Mouse (Mus musculus) heart, postnatal 36 days (tissue): ENCODE data around the gene Mtr. TPM values are rescaled to one million over a fixed set of nuclear protein-coding genes. Genes with fewer than 3 reads are reported as not detected.

Experiments used
- DNase-seq, 2 experiments: peaks; one replicate each; pipeline ENCODE4 v3.0.0; 2021 to 2022
- intact Hi-C: fragments of 180-260 bp; cut with DNase I; formaldehyde crosslinking; loops from one replicate; pipeline ENCODE4 v1.15.1; 2025
- total RNA-seq, 2 experiments: library from RNA; stranded (reverse); gene quantifications; 2 replicates each; pipeline ENCODE4 v1.2.3; 2021

The Mtr gene
- 100 to 1,000 TPM in 1 of 2 experiments, 10 to 100 TPM in 1; 59.9 to 102 TPM for total RNA-seq

DNA sequence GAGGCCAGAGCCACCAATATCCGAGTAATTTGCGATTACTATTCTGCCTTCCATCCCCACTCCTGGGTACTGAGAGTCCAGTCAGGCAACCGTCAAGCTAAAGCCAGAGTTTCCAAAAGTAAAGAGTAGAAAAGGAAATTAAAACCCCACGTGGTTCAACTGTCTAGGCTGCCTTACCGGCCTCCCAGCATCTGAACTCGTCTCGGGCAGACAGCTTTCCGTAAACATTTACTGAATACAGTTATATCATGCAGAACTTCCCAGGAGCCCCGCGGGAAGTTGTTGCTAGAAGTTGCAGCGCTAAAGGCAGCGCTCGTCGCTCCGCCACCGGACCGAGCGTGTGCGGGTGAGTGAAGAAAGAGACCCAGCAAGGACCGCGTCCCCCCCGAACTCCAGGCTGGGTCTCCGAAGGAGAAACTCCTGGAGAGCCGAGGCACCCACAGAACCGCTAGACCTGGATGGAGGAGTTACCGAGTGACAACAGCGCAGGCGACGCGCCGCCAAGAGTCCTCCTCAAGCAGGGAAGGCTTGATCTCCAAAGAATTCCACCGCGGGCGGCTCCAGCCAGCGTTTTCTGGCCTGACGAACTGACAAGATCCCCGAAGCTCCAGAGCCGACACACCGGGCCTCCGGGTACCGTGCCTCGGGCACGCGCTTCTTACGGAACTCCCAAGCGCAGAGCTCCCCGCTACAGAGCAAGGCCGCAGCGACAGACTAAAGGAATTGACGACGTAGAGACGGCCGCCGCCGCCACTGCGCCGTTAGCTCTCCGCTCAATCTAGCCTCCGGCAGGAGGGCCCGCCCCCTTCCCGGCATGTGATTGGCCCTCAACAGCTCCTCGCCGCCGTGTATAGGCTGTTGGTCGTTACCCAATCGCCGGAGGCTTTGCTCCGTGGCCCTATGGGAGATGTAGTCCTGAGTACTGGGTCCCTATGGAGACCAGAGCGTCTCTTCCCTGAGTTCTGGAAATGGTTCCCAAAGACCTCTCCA lies at the start of gene Mtr:
Mtr (minus strand) TSS at position 723 of the 990 bp plus-strand sequence.
- intact Hi-C loops, result loop anchor here (5.0 kb wide), 2 partner anchors 135 to 310 kb away; partner anchors contain the start of gene Ero1lb
- DNase-seq, result peak; percentile 91

DNA sequence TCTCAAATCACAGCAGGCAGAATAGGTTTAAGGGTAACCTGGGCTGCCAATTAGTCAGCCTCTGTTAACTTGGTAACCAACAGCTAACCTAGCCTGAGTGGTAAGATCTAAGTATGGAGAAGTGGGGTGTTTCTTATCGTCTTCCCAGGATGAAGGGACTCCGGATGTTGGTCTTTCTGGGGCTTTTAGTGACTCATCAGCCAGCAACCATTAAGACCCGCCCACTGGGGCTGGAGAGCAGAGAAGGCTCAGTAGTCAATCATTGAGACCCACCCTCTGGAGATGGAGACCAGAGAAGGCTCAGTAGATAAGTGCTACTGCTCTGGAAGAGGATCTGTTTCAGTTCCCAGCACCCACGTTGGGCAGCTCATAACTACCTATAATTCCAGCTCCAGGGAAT lies 49.4 kb upstream of the Mtr start:
- intact Hi-C loops, result no loop called here
- DNase-seq, result no peak

DNA sequence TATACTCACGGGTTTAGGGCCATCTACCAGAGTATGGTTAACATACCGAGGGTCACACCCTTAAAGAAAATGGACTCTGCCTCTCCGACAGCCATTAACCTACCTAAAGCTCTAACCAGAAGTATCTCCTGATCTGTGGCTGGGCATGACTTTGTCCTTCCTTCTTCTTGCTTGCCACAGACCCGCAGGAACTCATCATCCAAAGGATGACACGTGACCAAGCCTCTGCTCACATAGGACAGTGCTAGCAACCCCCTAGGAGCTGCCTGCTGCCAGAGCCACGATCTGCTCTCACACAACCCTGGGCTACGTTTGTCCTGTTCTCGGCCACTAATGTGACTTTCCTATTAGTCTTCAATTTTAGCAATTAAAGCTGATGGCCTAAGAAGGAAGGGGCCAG lies 47.6 kb upstream of the Mtr start:
- DNase-seq, result no peak
- intact Hi-C loops, result no loop called here

DNA sequence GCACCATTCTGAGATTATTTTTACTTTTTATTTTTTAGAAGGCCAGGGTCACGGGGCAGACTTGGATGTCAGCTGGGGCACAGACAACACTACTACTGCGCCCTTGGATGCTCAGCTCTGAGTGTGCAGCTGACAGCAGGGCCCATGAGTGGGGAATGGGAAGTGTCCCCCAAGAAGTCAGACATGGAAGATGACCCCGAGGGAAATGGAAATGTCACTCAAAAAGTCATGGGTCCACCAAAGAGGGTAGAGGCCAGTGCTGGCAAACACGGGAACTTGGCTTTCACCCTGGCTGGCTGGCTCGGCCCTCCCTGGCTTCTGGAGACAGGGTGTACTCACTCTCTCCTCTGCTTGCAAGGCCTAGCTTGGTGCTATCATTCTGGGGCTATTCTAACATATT lies 47.1 kb upstream of the Mtr start:
- intact Hi-C loops, result no loop called here
- no peak for DNase-seq

DNA sequence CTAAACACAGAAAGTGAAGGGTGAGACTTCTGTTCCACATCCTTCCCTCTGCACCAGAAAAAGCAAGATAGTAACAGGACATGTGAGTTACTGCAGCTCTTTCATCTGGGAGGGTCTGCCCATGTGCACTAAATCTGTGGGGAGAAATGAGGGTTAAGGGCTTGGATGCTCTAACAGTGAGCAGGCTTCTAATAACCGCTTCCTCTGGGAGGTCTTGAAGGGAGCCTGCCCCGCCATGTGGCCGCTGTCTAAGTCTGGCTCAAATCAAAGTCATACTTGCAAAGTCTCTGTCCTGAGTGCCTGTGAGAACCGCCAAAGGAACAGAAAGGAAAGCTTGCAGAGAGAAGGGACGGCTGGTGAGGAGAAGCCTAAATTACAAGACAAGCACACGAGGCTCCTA lies 39.9 kb upstream of the Mtr start:
- intact Hi-C loops, result loop anchor here (2.0 kb wide), 1 partner anchor 89 kb away; no protein-coding TSS in a partner anchor

DNA sequence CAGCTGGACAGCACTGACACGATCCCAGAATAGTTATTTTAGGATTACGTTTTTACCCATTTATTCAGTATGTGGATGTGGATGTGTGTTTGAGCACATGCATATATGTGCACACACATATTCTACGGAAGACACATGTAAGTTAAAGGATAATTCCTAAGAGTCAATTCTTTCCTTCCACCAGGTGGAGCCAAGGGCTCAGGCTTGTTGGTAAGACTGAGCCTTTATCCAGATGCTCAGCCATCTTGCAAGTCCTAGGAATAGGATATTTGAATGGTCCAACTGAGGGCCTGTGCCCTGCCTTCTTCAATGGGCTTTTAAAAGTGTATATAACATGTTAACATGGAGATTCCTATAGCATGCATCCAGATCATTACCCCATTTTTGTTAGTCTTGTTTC lies 38.8 kb upstream of the Mtr start:
- no peak for DNase-seq
- intact Hi-C loops, result loop anchor here (2.0 kb wide), 1 partner anchor 90 kb away; no protein-coding TSS in a partner anchor

More for the DNA sequence above, 39.9 kb upstream of the Mtr start:
- DNase-seq, result no peak

DNA sequence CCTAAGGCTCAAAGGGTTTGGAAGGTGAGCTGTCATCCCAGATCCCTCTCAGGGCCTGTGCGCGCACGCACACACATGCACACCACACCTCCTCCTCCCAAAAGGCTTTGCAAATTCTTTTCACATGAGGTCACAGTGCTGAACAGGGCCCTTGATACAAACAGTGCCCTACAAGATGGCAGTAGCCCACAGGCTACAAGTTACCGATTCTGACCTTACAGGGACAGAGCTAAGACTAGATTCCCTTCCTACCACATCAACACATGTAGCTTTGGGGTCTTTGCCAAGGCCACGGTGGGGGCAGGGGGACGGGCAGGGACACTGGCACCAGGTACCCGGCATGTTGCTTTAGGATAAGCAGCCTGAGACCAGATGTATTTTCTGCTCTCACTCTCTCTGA lies 35.9 kb upstream of the Mtr start:
- intact Hi-C loops, result no loop called here
- peak in 1 of 2 experiments; percentile 40 for DNase-seq

DNA sequence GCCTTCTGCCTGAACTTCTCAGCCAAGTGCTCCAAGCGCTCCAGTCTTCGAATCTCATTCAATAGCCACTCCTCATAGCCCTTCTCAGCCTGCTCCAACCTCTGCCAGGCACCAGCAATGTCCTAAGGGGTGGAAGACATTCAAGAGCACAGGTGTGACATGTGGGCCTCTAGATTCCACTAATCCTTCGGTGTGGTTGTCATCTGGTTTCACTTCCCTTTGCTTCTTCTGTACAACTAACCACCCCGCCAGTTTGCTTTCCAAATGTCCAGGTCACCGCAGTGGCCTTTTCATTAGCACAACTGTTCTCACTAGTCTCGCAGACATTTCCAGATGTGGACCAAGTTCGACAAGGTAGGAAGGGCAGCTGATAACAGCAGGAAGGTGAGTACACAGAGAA lies 32.8 kb upstream of the Mtr start:
- DNase-seq, result no peak
- intact Hi-C loops, result no loop called here

DNA sequence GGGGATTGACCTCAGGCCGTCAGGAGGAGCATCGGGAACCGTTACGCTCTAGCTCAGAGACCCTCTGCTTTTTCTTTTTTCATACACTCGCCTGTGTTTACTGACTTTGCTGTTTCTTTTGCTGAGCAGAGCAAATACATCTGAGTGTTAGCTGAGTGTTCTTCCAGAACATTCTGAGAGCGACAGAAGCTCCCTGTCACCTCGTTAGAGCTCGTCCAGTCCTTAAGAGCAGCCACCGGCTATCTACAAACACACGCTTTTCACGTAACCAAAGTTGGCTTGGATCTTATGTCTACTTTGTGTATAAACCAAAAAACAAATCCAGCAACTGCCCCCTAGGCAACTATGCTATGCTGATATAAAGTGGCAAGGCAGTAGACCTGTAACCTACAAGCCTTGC lies 26.6 kb upstream of the Mtr start:
- intact Hi-C loops, result no loop called here

DNA sequence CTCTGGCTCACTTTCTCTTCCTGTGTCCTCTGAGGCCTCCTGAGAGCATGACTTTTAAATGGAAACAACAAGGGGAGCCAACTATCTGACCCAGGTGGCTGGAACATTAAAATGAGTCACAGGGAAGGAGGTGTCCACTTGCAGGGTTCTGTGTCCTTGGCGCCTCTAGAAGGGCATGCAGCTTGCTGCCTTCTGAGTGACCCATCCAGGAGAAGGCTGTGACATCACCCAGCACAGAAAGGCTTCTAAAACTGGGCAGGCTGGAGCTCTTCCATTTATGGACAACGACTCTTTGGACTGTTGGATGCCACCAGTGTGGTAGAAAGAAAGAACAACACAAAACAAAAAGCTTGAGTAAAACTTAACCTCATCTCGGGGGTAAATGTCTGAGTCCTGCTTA lies 25.9 kb upstream of the Mtr start:
- intact Hi-C loops, result no loop called here
- DNase-seq, result peak; percentile 32 to 33

More for the DNA sequence above, 26.6 kb upstream of the Mtr start:
- DNase-seq, result no peak

DNA sequence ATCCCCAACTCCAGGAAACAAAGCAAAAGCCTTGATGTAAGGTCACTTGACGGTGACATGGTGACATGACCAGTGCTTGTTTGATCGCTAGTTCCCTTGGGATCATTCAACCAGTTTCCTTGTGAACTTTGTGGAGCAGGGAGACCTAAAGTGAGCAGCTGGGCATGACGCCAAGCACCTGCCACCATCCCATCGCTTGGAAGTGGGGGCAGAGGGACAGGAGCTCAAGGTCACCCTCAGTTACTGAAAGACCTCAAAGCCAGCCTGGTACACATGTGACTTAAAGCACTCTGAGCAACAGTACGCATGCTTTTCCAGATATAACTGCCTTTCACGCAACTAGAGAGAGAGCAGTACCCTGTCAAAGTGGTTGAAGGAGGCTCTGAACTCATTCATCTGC lies 16.8 kb upstream of the Mtr start:
- intact Hi-C loops, result loop anchor here (5.0 kb wide), 1 partner anchor 108 kb away; no protein-coding TSS in a partner anchor

DNA sequence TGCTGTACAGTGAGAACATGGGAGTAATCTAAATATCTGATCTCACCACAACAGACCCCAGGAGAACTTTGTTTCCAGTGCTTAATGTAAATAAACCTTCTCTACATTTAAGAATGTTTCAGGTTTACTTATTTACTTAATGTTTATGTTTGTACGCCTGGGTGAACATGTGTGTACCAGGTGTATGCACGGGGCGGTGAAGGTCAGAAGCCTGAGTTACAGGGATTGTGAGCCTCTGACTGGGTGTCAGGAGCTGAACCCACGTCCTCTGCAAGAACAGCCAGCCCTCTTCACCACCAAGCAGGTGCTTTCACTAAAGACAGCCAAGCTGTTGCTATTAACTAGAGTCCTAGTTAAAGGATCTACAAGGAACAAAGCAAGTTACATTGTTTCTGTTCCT lies 16.3 kb upstream of the Mtr start:
- intact Hi-C loops, result no loop called here

More for the DNA sequence above, 16.8 kb upstream of the Mtr start:
- no peak for DNase-seq

DNA sequence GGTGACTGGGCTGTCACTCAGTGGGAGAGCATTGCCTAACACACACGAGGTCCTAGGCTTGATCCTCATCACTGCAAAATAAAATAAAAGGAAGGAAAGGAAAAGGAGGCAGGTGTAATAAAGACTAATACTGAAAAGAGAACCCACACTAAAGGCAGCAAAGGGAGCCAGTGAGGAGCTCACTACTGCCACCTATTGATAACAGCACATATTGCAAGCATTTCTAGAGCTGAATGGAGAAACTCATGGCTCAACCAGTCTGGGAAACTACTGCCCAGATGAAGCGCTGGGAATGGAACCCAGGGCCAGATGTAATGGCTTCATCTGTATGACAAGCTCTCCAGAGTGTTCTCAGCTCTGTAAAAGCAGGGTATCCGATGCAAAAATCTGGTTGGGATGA lies 15.0 kb upstream of the Mtr start:
- DNase-seq, result no peak
- intact Hi-C loops, result loop anchor here (2.0 kb wide), 1 partner anchor 62 kb away; no protein-coding TSS in a partner anchor

More for the DNA sequence above, 16.3 kb upstream of the Mtr start:
- no peak for DNase-seq

DNA sequence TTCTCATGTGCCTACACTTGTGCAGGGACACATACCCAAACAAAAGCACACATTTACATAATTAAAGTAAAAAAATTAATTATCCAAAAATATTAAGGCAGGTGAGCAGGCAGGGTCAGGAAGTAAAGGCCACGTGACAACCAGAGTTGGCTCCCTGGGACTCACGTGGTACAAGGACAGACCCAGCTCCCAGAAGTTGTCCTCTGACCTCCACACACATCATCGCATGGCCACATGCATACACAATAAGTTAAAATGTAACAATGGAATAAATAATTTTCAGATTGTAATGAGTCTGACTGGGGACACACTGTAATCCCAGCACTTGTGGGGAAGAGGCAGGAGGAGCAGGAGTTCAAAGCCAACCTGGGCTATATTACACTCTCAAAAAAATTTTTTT lies 10.1 kb upstream of the Mtr start:
- DNase-seq, result no peak
- intact Hi-C loops, result no loop called here

DNA sequence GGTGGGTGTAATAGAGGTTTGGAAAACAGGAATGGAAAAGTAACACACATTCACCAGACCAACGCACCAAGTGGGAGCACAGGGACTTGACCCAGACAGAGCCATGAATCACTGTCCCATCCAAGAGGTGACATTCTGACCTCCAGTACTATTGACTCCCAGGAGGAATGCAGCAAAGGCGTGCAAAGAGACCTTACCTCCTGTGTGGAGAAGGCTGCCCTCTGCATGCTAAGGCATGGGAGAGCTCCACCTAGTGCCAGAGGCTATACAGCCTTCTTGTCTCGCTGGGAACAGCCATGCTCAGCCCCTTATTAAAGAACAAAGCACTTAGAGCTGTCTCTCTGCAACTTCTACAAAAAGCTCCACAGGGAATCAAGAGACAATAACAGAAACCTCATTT lies 9.2 kb upstream of the Mtr start:
- intact Hi-C loops, result no loop called here
- no peak for DNase-seq

DNA sequence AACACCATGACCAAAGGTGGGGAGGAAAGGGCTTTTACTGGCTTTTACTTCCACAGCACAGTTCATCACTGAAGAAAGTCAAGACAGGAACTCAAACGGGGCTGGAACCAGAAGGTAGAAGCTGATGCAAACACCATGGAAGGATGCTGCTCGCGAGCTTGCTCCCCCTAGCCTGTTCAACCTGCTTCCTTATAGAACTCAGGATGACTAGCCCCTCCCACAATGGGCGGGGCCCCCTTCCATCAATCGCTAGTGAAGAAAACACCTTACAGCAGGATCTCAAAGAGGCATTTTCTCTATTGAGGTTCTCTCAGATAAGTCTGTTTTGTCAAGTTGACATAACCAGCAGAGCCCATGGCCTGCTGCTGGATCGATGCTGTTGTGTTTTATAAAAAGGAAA lies 6.1 kb upstream of the Mtr start:
- DNase-seq, result no peak

DNA sequence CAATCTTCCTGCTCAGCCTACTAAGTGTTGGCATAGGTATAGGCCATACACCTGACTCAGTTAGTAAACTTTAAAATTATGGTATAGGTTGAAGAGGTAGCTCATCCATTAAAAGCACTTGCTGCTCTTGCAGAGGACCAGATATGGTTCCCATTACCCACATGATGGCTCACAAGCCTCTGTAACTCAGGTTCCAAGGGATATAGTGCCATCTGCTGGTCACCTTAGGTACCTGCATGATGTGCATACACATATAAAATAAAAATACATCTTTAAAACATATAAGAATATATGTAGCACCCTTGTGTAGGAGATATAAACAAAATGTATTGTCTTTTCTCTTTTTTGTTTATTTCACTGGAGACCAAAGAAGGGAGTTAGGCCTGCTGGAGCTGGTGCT lies 3.6 kb upstream of the Mtr start:
- intact Hi-C loops, result no loop called here
- no peak for DNase-seq

More for the DNA sequence above, 6.1 kb upstream of the Mtr start:
- intact Hi-C loops, result no loop called here

DNA sequence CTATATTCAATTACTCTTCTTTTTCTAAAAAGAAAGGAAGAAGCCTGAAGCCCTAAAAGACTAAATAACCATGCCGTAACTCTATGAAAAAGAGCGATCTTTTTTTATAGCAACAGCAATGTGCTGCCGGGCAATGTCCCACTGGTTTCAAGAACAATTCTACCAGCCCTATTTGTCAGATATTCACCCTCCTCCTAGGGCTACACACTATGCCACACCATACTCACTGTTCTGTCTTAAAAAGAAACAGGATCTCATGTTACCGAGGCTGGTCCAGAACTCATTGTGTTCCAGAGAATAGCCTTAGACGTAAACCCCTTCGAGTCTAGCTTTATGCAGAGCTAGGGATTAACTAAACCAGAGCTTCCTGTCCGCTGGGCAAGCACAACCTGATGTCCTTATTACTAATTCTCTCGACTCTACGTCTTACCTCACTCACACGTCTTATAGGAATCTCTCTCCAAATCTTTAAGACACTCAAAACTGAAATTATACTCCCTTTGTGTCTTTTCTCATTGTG lies 982 bp downstream of the Mtr start:
- intact Hi-C loops, result loop anchor here (5.0 kb wide), 2 partner anchors 135 to 310 kb away; partner anchors contain the start of gene Ero1lb
- no peak for DNase-seq

DNA sequence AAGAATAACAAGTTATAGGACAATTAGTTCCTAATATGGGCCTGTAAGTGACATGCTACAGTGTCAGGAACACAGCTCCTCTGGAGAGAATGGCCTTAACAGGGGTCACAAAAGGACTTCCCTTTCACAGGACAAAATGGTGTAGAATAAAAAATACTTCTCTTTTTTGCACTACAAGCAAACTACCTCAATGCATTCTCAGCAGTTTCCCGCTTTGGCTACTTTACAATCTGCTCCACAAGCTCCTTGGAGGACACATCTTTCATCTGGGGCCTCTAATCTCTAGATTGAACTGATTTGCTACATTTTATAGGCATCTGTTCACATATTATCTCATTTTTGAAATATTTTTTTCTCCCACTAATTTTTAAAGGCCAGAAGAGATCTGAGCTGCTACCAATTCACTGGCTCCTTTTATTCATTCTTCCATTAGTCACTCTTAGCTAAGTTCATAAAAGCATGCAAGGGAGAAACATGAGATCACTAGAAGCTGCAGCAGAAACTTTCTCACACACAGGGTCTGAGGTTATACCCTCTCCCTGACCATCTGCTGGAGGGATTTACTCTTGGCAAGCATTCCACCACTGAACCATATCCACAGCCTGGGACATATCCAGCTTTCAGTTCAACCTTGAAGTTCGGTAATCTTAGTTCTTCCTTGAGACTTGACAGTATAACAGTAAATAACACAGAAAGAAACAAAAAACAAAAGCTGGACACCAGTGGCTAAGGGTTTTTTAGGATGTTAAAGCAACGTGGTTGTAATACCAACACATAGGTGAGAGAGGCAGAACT lies 1.8 kb downstream of the Mtr start:
- intact Hi-C loops, result loop anchor here (5.0 kb wide), 2 partner anchors 136 to 311 kb away; partner anchors contain the start of gene Ero1lb
- DNase-seq, result no peak

DNA sequence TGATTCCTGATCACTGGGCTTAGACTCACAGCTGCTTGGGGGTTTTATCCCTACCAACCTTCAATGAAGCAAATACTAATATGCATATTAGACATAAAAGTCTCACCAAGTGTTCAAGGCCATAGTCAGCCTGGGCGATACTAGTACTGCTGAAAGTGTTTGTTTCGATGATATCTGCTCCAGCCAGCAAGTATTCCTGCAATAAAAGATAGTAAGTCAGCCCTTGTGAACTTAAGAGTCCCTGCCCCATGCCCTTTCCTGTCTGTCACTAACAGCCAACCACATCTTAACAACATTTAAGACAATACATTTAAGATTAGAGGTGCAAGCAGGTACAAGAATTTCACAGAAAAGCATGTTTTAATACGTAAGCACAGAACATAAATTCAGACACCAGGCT lies 7.4 kb downstream of the Mtr start:
- no peak for DNase-seq
- intact Hi-C loops, result no loop called here
